Mouse (Mus musculus) myocyte (in vitro differentiated cells): ENCODE measurements around the gene Gab1.

Source experiments
- MYOG ChIP-seq, 3 experiments: IDR thresholded peaks; one replicate each; pipeline ENCODE4 v1.6.1; 2011; ENCODE audit warnings: control low read depth in 2 of 3, low read depth in 2 of 3, mild to moderate bottlenecking in 2 of 3; ENCODE audit not compliant: insufficient read length in 2 of 3, control insufficient read depth in 1 of 3, insufficient read depth in 1 of 3
- POLR2A ChIP-seq: IDR thresholded peaks from one replicate; pipeline ENCODE4 v1.6.1; 2011; ENCODE audit warnings: low read depth, mild to moderate bottlenecking, control low read depth, moderate library complexity; ENCODE audit not compliant: insufficient read length
- POLR2AphosphoS2 ChIP-seq: IDR thresholded peaks from one replicate; pipeline ENCODE4 v1.6.1; 2011; ENCODE audit warnings: low read depth, control low read depth; ENCODE audit not compliant: insufficient read length
- SRF ChIP-seq: IDR thresholded peaks from one replicate; pipeline ENCODE4 v1.6.1; 2011; ENCODE audit warnings: low read depth; ENCODE audit not compliant: control insufficient read depth, insufficient read length
- USF1 ChIP-seq: IDR thresholded peaks from one replicate; pipeline ENCODE4 v1.6.1; 2011; ENCODE audit warnings: low read depth, mild to moderate bottlenecking, control low read depth, moderate library complexity

DNA sequence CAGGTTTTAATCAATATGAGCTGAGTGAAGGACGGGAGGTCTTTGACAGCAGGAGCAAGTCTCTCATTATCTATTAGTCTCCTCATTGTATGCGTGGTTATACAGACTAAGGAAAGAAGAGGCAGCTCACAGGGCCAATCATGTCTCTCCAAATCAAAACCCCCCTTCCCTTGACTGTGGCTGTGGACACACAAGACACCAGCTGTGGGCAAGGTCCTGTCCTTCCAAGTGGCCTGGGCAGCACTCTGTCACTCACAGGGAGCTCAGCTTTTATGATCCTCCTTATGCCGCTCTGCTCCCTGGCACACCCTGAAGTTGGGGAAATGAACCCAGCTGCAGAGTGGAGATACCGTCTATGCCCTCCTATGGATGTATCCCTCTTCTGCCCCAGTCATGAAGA lies 55.2 kb downstream of the Gab1 start:
- TF ChIP-seq POLR2A: no peak
- TF ChIP-seq USF1: no peak
- TF ChIP-seq MYOG (IDR thresholded peaks at IDR 0.05; ENCODE audit: control insufficient read depth in 1 of 3, insufficient read depth in 1 of 3, insufficient read length in 2 of 3, low read depth in 2 of 3): no peak
- TF ChIP-seq SRF: no peak
- no peak for TF ChIP-seq POLR2AphosphoS2
